Mouse (Mus musculus): ENCODE results near the gene Wdr70.
"Not testable (repeated sequence)": the region's sequence is repeated elsewhere in the genome, so short reads cannot be mapped to it uniquely, and the experiment has no call there.

Gene Wdr70

GRCm38 (mm10) chr15:8098774-8099749, at the start of gene Wdr70:
Gene Wdr70, minus strand, starts transcription at chr15:8099209.
- DNase-seq = peak; percentile 96

DNA sequence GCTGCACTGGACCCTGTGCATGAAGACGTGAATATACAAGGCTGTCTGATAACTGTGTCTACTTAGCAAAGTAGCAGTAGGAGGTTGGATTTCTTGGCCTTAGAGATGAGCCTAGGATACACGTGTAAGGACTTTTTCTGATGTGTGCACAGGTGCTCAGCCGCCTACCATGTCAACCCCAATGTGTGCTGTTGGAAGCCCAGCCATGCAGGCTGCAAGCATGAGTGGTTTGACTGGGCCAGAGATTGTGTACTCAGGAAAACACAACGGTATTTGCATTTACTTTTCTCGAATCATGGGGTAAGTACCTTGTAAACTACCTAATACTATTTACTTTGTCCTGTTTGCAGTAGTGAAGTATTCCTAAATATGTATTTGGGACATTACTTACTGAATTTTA, 36.6 kb upstream of the Wdr70 start:
- DNase-seq = no peak

- DNase-seq = no peak
Measured at GRCm38 (mm10) chr15:8131761-8132160, 32.8 kb upstream of the Wdr70 start.

- DNase-seq = no peak
Measured at GRCm38 (mm10) chr15:8131268-8131667, 32.3 kb upstream of the Wdr70 start.

- DNase-seq = no peak
Measured at GRCm38 (mm10) chr15:8129281-8129680, 30.3 kb upstream of the Wdr70 start.

GRCm38 (mm10) chr15:8109782-8110181, 10.8 kb upstream of the Wdr70 start:
- DNase-seq = no peak

DNA sequence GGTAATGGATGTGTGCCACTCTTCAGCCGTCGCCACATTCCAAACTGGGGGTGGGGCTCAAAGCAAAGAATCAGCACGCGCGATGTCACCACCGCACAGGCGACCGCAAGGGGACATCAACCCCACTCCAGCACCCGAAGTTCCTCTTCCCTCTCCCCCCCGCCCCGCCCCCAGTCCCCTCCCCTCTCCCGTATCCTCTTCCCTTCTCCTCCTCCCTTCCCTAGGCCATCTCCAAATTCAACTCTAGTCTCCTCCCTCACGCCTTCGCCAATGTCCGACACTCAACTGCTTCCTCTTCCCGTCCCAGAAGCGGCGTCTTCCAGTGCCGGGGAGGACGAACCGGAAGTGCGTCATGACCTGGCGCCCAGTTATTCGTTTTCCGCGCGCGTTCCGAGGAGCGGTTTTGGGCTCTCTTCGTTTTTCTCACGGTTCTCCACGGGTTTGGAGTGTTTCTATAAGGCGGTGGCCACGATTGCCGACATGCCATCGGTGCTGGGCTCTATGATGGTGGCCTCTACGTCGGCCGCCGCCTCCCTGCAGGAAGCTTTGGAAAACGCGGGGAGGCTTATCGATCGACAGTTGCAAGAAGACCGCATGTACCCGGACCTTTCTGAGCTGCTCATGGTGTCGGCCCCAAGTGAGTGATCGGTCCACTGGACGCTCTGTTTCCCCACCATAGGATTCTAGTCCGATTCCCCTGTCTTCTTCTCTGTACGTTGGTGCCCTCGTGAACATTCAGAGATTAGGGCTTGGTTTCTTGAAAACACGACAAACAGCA, 10.1 kb upstream of the Wdr70 start, which contains the start of gene Nup155:
Nup155 (plus strand) TSS at position 308 of the 778 bp plus-strand sequence.
- DNase-seq = peak; percentile 92

DNA sequence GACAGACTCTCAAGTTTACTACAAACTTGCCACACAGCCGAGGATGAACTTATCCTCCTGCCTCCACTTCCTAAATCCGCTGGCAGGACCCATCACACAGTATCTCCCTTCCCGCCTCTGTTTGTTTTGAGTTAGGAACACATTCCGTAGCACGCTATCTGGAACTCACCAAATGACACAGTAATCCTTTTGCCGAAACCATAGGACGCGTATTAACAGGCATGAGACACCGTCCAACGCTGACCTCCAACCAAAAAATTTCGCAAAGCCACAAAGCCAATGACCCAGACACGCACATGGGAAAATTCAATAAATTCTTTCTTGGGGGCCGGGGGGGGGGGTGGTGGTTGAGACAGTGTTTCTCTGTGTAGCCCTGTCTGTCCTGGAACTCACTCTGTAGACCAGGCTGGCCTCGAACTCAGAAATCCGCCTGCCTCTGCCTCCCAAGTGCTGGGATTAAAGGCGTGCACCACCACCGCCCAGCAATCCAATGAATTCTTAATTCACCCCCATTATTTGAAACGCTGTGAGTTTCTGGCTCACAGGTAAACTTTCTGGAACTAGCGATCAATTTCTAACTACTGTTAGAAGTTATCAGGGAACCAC, 9.5 kb upstream of the Wdr70 start:
- no peak for DNase-seq

GRCm38 (mm10) chr15:8101975-8102542, 3.0 kb upstream of the Wdr70 start:
- DNase-seq = not testable (repeated sequence)

- DNase-seq = peak; percentile 68
Measured at GRCm38 (mm10) chr15:8097853-8098252, 1.2 kb downstream of the Wdr70 start.

- not testable (repeated sequence) for DNase-seq
Measured at GRCm38 (mm10) chr15:8092668-8093067, 6.3 kb downstream of the Wdr70 start.

DNA sequence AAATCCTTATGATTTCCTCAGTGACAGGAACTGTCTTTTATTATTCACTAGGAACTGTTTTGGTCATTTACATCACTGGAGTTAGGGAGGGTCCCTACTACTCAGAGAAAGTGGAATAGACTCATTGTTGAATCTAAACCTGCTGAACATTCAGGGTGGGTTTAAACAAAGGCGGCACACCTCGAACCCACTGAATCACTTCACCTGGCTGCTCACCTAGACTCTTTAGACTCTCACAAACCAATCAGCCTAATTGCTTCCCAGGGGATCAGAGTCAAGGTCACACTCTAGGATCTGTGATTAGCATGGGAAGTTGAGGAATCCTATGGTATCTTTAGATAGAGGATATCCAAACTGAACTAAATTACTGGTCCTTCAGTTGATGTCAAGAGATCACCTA, 8.3 kb downstream of the Wdr70 start:
- DNase-seq = no peak

GRCm38 (mm10) chr15:8088715-8089114, 10.3 kb downstream of the Wdr70 start:
- DNase-seq = peak; percentile 21

DNA sequence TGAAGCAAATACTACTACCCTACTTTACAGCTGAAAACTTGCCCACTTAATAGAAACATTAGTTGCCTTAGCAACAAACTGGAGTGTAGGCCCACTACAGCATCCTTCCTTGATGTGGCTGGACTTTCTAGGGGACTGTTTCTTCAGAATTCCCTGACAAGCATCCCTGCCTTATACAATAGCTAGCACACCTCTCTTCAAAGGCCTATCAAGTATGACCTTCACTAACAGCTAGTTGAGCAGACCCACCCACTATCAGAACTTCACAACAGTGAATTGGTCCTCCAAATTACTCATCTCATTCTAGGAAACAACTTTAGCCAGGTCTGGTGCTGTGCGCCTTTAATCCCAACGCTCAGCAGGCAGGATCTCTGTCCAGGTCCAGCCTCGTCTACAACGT, 11.7 kb downstream of the Wdr70 start:
- DNase-seq = no peak

GRCm38 (mm10) chr15:8082139-8082538, 16.9 kb downstream of the Wdr70 start:
- DNase-seq = no peak

DNA sequence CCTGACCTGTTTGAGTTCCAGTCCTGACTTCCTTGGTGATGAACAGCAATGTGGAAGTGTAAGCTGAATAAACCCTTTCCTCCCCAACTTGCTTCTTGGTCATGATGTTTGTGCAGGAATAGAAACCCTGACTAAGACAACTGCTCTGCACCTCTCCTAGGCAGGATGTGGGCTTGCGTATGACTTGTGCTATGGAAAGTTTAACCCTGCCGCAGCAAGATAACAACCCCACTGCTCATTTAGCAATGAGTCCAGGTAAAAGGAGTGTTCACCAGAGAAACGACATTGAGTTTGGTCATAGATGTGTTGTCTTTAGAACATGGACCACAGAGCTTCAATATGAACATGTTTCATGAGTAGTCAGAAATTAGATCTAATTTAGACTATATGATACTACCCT, 25.9 kb downstream of the Wdr70 start:
- DNase-seq = not testable (repeated sequence)

GRCm38 (mm10) chr15:8065221-8065620, 33.8 kb downstream of the Wdr70 start:
- no peak for DNase-seq

- DNase-seq = no peak
Measured at GRCm38 (mm10) chr15:8051177-8051576, 47.8 kb downstream of the Wdr70 start.

GRCm38 (mm10) chr15:8039834-8040233, 59.2 kb downstream of the Wdr70 start:
- no peak for DNase-seq

DNA sequence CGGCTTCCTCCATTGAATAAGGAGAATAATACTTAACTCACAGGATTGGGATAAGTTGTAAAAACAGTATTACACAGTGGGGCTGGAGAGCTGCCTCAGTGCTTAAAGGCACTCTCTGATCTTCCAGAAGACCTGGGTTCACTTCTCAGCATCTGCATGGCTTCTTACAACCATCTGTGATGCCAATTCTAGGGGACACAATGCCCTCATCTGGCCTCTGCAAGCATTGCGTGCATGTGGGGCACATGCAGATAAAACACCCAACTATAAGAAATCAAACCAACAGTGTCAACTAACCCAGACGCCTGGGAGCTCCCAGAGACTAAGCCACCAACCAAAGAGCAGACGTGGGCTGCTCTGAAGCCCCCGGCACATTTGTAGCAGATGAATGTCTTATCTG, 60.6 kb downstream of the Wdr70 start:
- DNase-seq = no peak

DNA sequence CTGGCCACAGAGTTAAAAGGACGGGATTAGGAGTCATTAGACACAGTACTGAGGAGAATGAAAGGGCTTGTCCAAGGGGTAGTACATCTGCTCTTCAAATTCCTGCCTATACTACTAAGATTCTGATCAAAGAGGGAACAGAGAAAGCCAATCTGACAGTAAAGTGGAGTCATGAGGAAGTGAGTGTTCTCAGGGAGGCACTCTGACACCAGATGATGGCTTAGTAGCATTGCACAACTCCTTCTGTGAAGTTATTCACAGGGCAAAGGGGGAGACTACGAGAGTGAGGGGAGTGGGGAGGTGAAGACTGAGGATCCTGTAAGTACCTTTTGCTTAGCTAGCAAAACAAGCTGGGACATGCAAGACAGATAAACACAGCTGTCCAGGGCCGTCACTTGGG, 61.2 kb downstream of the Wdr70 start:
- no peak for DNase-seq

DNA sequence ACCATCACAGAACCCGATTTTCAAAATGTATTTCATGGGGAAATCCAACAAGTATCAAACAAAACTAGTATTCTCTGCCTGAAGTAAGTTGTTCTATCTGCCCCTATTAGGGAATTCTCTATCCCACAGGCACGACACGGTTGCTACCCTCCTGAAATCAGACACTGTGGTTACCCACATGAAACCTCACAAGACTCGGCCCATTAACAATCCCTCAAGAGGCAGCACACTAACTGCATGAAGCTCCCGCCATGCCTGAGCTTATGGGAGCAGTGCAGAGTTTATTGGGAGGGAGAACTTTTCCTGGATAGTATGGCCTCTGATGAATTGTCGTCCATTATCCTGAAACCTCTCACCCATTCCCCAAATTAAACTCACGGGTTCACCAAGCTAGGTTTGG, 67.8 kb downstream of the Wdr70 start:
- DNase-seq = no peak

GRCm38 (mm10) chr15:8030643-8031042, 68.4 kb downstream of the Wdr70 start:
- no peak for DNase-seq
